Mouse (Mus musculus): ENCODE results near the gene Gm21915. TPM values are rescaled to one million over a fixed set of nuclear protein-coding genes. Genes with fewer than 3 reads are reported as not detected.

Gene Gm21915
- polyA plus RNA-seq, 1 experiment from 2014 or later = not detected

DNA sequence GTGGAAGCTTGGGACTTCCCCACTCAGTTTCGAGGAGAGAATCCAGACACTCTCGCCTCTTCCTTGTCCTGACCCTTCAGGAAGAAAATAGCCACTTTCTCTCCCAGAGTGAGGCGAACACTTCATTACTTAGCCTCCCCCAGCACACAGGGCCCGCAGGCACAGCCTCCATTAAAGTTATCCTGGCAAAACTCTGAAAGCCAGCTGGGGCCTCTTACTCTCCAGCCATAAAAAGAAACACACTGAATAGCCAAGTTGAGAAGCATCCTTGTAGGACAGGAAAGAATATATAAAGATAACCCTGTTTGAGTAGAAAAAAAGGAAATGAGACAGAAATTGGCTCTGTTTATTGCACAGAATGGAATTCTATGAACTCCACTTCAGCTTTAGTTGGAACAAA, 8.2 kb downstream of the Gm21915 start:
- DNase-seq (ENCODE audit: low spot score) = no peak
- Histone ChIP-seq H3K27ac (replicated peaks) (no peak overlapping the region), H3K4me1 (no peaks in the 10 kb centered on the region), H3K36me3 (no peaks in the 10 kb centered on the region), H3K27me3 (ENCODE audit: low read depth, poor library complexity, severe bottlenecking) (peaks cover 5% of the 10 kb centered on the region; the same call in 1 of the 2 replicates), H3K9me3 (replicated peaks) (no peaks in the 10 kb centered on the region), H3K4me3 (no peak overlapping the region)
- WGBS = 87% methylated on average over 4 of the region's 4 CpGs

DNA sequence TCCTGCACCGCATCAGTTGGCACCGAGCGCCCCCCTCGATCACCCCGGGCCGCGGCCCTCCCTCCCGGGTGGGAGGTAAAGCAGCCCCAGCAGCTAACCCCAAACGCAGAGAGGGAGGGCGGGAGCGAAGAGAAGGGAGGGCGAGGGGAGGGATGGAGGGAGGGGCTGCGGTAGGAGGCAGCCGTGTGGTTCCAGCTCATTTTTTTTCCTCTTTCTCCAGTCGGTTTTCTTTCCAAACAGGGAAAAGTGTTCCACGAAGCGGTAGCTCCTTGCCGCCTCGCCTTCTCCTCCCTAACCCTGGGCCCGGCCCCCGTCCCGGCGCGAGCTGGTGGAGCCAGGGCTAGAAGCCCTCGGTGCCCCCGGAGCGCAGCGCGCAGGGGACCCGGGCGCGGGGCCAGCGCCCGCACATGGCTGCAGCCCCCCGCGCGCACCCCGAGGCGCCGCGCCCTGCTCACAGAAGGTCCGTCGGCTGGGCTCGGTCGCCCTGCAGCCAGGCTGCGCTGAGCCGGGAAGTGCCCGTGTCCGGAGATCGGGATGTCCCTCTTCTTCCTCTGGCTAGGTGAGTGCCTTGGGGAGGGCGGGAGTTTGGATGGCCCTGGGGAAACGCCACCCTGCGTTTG, 15.5 kb downstream of the Gm21915 start, which contains the start of gene Clmp:
Clmp (plus strand) TSS at position 162 of the 620 bp plus-strand sequence.
- H3K4me1 ChIP-seq = peaks cover 28% of the 10 kb centered on the region
- H3K9me3 ChIP-seq (replicated peaks) = no peaks in the 10 kb centered on the region
- peak within 1 kb of the TSS; percentile 91 for H3K27ac ChIP-seq (replicated peaks)
- peaks cover 49% of the 10 kb centered on the region for H3K27me3 ChIP-seq (ENCODE audit: low read depth, poor library complexity, severe bottlenecking)
- H3K4me3 ChIP-seq = peak within 1 kb of the TSS; percentile 71
- WGBS = under 1% methylated on average over 50 of the region's 53 CpGs
- peak; percentile 65 for DNase-seq (ENCODE audit: low spot score)
- H3K36me3 ChIP-seq = no peaks in the 10 kb centered on the region

DNA sequence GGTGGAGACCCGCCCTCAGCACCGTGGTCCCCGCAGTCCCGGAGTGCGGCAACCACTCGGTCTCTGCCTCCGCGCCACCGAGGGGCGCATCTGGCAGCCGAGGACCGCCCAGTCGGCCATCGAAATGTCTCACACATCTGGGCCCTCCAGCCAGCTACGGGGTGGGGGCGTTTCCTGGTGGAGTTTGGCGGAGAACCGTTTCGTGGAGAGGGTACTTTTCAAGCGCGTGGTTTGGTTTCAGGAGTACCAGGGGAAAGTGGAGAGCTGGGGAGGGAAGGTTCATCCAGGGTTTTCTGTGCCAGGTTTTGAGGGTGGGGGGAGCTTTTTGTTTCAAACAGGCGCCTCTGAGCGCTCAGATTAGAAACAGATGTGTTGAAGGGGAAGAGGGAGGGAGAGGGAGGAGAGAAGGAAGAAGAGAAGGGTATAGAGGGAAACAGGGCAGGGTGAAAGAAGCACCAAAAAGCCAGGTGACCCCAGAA, 16.0 kb downstream of the Gm21915 start:
- peaks cover 49% of the 10 kb centered on the region for H3K27me3 ChIP-seq (ENCODE audit: low read depth, poor library complexity, severe bottlenecking)
- peak overlapping the region; percentile 71 for H3K4me3 ChIP-seq
- peaks cover 28% of the 10 kb centered on the region for H3K4me1 ChIP-seq
- WGBS = 2% methylated on average over 23 of the region's 23 CpGs
- no peaks in the 10 kb centered on the region for H3K9me3 ChIP-seq (replicated peaks)
- no peak for DNase-seq (ENCODE audit: low spot score)
- peak overlapping the region; percentile 91 for H3K27ac ChIP-seq (replicated peaks)
- no peaks in the 10 kb centered on the region for H3K36me3 ChIP-seq

DNA sequence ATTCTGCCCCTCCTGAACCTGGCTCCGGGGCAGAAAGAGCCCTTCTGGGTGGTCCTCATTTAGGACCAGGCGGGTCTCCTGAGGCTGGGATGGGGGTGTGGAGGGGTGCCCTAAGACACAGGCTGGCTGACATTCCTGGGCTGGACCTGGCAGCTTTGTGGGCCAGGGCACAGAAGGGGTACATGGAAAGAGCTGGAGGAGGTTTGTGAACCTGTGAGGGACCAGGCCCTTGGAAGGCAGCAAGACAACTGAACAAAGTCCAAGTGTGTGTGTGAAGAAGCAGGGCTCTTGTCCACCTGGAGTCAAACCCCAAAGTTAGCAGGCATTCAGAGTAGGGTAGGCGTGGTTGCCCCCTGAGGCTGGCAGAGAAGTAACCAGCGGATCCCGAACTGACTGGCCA, 16.6 kb downstream of the Gm21915 start:
- no peak for DNase-seq (ENCODE audit: low spot score)
- peak overlapping the region; percentile 91 for H3K27ac ChIP-seq (replicated peaks)
- peaks cover 49% of the 10 kb centered on the region for H3K27me3 ChIP-seq (ENCODE audit: low read depth, poor library complexity, severe bottlenecking)
- 29% methylated on average over 5 of the region's 5 CpGs for WGBS
- peaks cover 28% of the 10 kb centered on the region for H3K4me1 ChIP-seq
- H3K36me3 ChIP-seq = no peaks in the 10 kb centered on the region
- no peaks in the 10 kb centered on the region for H3K9me3 ChIP-seq (replicated peaks)
- peak overlapping the region; percentile 71 for H3K4me3 ChIP-seq

GRCm38 (mm10) chr9:40687553-40687952, 17.1 kb downstream of the Gm21915 start:
- H3K27ac ChIP-seq (replicated peaks) = no peak overlapping the region; the same call in 1 of the 2 replicates
- no peak for DNase-seq (ENCODE audit: low spot score)
- H3K4me1 ChIP-seq = peaks cover 31% of the 10 kb centered on the region
- peak overlapping the region; percentile 71 for H3K4me3 ChIP-seq
- H3K27me3 ChIP-seq (ENCODE audit: low read depth, poor library complexity, severe bottlenecking) = peaks cover 45% of the 10 kb centered on the region
- no peaks in the 10 kb centered on the region for H3K9me3 ChIP-seq (replicated peaks)
- H3K36me3 ChIP-seq = no peaks in the 10 kb centered on the region
- 57% methylated on average over 3 of the region's 3 CpGs for WGBS

GRCm38 (mm10) chr9:40690511-40690910, 20.1 kb downstream of the Gm21915 start:
- DNase-seq (ENCODE audit: low spot score) = no peak
- WGBS = 91% methylated on average over 7 of the region's 7 CpGs
- H3K27ac ChIP-seq (replicated peaks) = no peak overlapping the region
- H3K9me3 ChIP-seq (replicated peaks) = no peaks in the 10 kb centered on the region
- peaks cover 30% of the 10 kb centered on the region for H3K27me3 ChIP-seq (ENCODE audit: low read depth, poor library complexity, severe bottlenecking)
- peaks cover 56% of the 10 kb centered on the region for H3K4me1 ChIP-seq
- H3K36me3 ChIP-seq = no peaks in the 10 kb centered on the region
- H3K4me3 ChIP-seq = no peak overlapping the region

DNA sequence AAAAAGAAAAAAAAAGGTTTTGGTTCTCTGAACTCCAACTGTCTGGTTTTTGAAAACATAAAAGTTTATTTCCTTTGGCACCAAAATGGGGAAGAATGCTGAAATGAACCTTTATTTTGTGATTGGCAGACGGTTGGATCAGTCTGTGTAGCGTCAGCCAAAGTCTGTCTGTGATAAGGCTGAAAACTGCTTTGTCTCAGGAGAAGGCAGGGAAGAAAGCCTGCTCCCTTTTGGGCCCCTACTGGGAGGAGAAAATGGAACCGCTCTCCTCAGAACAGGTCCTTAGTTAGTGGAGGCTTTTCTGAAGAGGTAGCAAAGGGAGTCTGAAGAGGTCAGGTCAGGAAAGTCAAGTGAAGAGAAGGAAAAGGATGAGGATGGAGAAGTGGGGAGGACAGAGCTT, 22.6 kb downstream of the Gm21915 start:
- WGBS = 25% methylated on average over 3 of the region's 3 CpGs
- peaks cover 34% of the 10 kb centered on the region for H3K4me1 ChIP-seq
- H3K4me3 ChIP-seq = no peak overlapping the region
- DNase-seq (ENCODE audit: low spot score) = no peak
- H3K9me3 ChIP-seq (replicated peaks) = no peaks in the 10 kb centered on the region
- peaks cover 5% of the 10 kb centered on the region for H3K27me3 ChIP-seq (ENCODE audit: low read depth, poor library complexity, severe bottlenecking)
- H3K27ac ChIP-seq (replicated peaks) = peak overlapping the region; percentile 50
- no peaks in the 10 kb centered on the region for H3K36me3 ChIP-seq

- no peak overlapping the region for H3K4me3 ChIP-seq
- H3K27ac ChIP-seq (replicated peaks) = peak overlapping the region; percentile 50; the same call in 1 of the 2 replicates
- H3K36me3 ChIP-seq = no peaks in the 10 kb centered on the region
- DNase-seq (ENCODE audit: low spot score) = no peak
- no peaks in the 10 kb centered on the region for H3K27me3 ChIP-seq (ENCODE audit: low read depth, poor library complexity, severe bottlenecking)
- H3K4me1 ChIP-seq = peaks cover 34% of the 10 kb centered on the region
- H3K9me3 ChIP-seq (replicated peaks) = no peaks in the 10 kb centered on the region
- WGBS = 72% methylated on average over 5 of the region's 5 CpGs
These were observed 23.4 kb downstream of the Gm21915 start for GRCm38 (mm10) chr9:40693768-40694167.

GRCm38 (mm10) chr9:40694284-40694683, 23.9 kb downstream of the Gm21915 start:
- peaks cover 35% of the 10 kb centered on the region for H3K4me1 ChIP-seq
- H3K27me3 ChIP-seq (ENCODE audit: low read depth, poor library complexity, severe bottlenecking) = no peaks in the 10 kb centered on the region
- no peaks in the 10 kb centered on the region for H3K9me3 ChIP-seq (replicated peaks)
- 78% methylated on average over 12 of the region's 12 CpGs for WGBS
- H3K27ac ChIP-seq (replicated peaks) = 0 out of 2 replicates have a peak overlapping the region, but pooled peaks have one; percentile 50
- H3K4me3 ChIP-seq = no peak overlapping the region
- H3K36me3 ChIP-seq = no peaks in the 10 kb centered on the region
- DNase-seq (ENCODE audit: low spot score) = no peak

DNA sequence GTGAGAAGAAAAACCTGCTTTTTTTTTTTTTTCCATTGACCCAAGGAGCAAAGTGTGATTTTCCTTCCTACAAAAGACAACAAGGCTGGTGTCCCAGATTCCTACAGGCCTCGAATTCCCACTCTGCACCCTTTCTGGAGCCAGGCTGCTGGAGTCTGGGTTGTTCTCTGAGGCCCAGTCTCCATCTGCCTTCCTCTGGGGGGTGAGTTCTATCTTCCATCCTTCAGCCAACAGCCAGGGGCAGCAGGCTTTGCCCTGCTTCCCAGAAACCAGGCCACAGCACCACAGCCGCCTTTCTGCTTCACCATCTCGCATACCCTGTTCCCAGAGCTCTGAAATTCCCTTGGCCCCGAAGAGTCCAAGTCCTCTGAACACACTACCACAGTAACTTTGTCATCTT, 25.7 kb downstream of the Gm21915 start:
- Histone ChIP-seq H3K36me3 (no peaks in the 10 kb centered on the region), H3K9me3 (replicated peaks) (no peaks in the 10 kb centered on the region), H3K27me3 (ENCODE audit: low read depth, poor library complexity, severe bottlenecking) (no peaks in the 10 kb centered on the region), H3K27ac (replicated peaks) (no peak overlapping the region), H3K4me1 (peaks cover 36% of the 10 kb centered on the region), H3K4me3 (no peak overlapping the region)
- 90% methylated on average over 4 of the region's 4 CpGs for WGBS
- no peak for DNase-seq (ENCODE audit: low spot score)

DNA sequence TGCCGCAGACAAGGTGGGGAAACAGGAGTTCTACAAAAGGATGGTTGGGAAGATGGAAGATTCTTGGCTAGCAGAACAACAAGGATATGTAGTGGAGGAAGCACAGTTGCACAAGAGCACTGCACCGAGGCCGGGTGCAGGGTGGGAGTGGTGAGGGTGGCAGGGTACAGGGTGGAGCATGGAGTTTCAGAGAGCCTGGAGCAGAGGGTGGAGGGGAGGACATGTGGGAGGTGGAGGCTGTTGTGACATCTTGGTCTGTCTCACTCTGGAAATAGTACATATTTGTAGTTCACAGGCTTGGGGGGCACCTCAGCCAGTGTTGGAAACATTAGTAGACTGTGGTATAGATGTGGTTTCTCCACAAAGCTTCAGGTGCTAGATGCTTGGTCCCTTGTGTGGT, 28.8 kb downstream of the Gm21915 start:
- H3K9me3 ChIP-seq (replicated peaks) = no peaks in the 10 kb centered on the region
- peaks cover 20% of the 10 kb centered on the region for H3K4me1 ChIP-seq
- no peak overlapping the region for H3K4me3 ChIP-seq
- H3K27ac ChIP-seq (replicated peaks) = no peak overlapping the region
- 94% methylated on average over 3 of the region's 3 CpGs for WGBS
- DNase-seq (ENCODE audit: low spot score) = no peak
- no peaks in the 10 kb centered on the region for H3K36me3 ChIP-seq
- no peaks in the 10 kb centered on the region for H3K27me3 ChIP-seq (ENCODE audit: low read depth, poor library complexity, severe bottlenecking)

GRCm38 (mm10) chr9:40700253-40700652, 29.8 kb downstream of the Gm21915 start:
- Histone ChIP-seq H3K4me1 (peaks cover 20% of the 10 kb centered on the region), H3K27me3 (ENCODE audit: low read depth, poor library complexity, severe bottlenecking) (no peaks in the 10 kb centered on the region), H3K27ac (replicated peaks) (no peak overlapping the region), H3K36me3 (no peaks in the 10 kb centered on the region), H3K9me3 (replicated peaks) (no peaks in the 10 kb centered on the region), H3K4me3 (no peak overlapping the region)
- no peak for DNase-seq (ENCODE audit: low spot score)
- WGBS = 89% methylated on average over 5 of the region's 5 CpGs

DNA sequence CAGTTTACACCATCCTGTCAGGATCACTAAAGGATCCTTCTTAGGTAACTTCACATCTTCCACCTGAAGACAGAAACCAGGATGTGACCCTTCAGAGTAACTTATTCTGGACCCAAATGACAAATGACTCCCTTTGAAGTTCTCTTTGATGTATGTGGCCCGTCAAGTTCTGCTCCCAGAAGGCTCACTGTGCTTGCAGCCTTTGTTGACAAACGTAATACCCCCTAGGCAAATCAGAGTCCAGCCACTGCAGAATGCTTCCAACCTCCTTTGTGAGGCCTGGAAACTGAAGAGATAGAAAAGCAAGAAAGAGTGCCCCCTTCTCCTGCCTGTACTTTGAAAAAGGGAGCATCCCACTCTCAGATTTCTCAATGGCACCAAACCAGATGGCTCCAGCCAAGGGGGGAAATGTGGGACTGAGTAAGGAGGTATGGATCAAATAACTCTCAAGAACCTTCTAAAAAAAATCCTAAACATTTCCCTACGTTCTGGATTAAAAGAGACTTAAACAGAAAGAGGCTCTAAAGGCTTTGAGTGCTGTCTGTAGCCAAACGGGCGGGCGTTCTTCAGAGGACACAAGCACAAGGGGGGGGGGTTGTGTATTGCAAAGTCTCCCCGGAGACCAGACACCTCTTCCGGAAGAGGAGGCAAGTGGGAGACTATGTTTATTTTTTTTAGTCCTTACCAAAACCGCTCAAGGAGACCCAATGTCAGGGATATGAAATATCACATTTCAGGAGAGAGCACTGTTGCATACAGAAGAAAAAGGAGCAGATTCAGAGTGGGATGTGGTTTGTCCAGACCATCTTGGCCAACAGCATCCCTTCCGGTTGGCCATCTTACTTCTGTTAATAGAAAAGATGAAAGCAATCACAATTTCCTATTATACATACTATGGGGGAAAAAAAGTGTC, 34.2 kb downstream of the Gm21915 start:
- Histone ChIP-seq H3K27ac (replicated peaks) (no peak overlapping the region), H3K36me3 (no peaks in the 10 kb centered on the region), H3K9me3 (replicated peaks) (no peaks in the 10 kb centered on the region), H3K4me3 (no peak overlapping the region), H3K4me1 (peaks cover 38% of the 10 kb centered on the region), H3K27me3 (ENCODE audit: low read depth, poor library complexity, severe bottlenecking) (no peaks in the 10 kb centered on the region)
- DNase-seq (ENCODE audit: low spot score) = no peak
- 56% methylated on average over 10 of the region's 10 CpGs for WGBS

Data from midbrain, embryonic 10.5 days (tissue).